Mouse (Mus musculus) brain, embryonic 14.5 days (tissue): ENCODE results near the gene Ifnar2. TPM values are rescaled to one million over a fixed set of nuclear protein-coding genes. Genes with fewer than 3 reads are reported as not detected.

Source experiments
- DNase-seq: peaks from one replicate; pipeline ENCODE4 v3.0.0-alpha.2; 2011; ENCODE audit warnings: low read depth
- CTCF ChIP-seq: fragments of 200-500 bp; IDR thresholded peaks from 2 replicates; pipeline ENCODE4 v1.5.1; 2012; ENCODE audit warnings: inconsistent platforms, mild to moderate bottlenecking, moderate library complexity, borderline replicate concordance; ENCODE audit not compliant: insufficient read depth, insufficient read length; ENCODE audit errors: extremely low read depth
- POLR2A ChIP-seq: fragments of 200-500 bp; IDR thresholded peaks from 2 replicates; pipeline ENCODE4 v1.6.1; 2012; ENCODE audit warnings: mild to moderate bottlenecking, inconsistent platforms, borderline replicate concordance; ENCODE audit not compliant: poor library complexity, insufficient read depth, insufficient read length, severe bottlenecking; ENCODE audit errors: extremely low read depth
- polyA plus RNA-seq: library from polyadenylated mRNA; depleted of rRNA; stranded (reverse); fragments of >200 nt; gene quantifications from 2 replicates; pipeline ENCODE4 v1.2.3, GENCODE M21; 2012

Ifnar2 gene
- polyA plus RNA-seq, 1 experiment, result 24.1 TPM

DNA sequence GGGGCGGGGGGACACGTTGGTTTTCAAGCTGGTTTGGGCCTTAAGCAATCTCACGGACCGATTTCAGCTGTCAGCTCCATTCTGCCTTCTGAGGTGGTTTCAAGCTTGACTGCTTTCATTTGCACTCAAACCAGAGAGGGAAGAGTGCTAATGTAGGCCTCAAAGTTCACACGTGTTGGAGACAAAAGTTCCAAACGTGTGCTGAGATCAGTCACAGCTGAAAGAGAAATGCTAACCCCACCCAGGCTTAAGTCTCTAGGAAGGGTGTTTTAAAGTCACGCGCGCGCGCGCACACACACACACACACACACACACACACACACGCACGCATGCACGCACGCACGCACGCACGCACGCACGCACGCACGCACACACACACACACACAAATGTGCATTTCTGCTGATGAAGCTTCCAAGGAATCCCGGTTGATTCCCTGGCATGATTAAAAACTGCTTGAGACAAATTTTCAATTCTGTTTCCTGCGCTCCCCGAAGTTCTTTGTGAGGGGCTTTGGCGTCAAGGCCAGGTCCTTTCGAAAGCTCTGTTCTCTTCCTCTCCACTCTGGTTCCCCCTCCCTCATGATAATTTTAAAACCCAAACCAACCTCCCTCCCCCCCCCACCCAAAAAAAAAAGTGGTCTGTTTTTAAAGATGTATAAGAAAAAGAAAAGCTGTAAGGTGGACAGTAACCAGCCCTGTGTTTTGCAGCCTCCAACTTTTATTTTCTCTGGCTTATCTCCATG lies 23.8 kb upstream of the Ifnar2 start:
- TF ChIP-seq CTCF, result no peak
- no peak for TF ChIP-seq POLR2A
- DNase-seq, result peak; percentile 48

DNA sequence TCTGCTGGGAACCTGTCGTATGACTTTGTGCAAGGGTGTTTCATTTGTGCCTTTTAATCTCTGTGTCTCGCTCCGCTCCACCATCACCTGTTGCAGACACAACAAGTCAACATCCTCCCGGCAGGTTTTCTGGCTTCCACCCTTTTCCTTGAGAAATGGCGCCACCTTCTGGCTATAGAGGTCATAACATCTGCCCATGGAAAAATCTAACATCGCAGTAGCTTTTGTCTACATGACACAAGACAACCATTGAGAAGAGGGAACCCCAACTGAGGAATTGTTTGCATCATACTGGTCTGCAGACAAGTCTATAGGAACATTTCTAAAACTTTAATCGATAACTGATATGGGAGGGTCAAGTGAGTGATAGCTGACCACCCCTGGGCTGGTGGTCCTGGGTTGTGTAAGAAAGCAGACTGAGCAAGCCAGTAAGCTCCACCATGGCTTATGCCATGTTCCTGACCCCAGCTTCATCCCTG lies 20.5 kb upstream of the Ifnar2 start:
- peak; percentile 87 for TF ChIP-seq CTCF
- no peak for TF ChIP-seq POLR2A
- peak; percentile 95 for DNase-seq

DNA sequence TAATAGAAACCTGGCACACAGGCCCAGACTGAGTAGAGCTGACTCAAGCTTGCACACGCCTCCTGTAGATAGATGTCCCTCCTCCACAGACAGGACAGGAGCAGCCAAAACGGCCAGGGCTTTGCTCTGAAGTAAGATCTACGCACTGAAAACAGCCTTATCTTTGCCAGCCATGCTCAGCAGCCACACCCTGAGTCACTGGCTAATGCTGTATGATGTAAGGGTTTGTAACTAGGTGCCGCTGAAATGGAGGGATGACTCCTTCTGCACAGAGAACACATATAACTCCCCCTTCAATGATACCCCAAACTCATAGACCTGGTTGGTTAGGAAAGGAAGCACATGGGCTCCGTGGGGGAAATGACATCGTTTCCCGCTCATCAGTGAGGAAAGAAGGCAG lies 19.8 kb upstream of the Ifnar2 start:
- no peak for TF ChIP-seq POLR2A
- TF ChIP-seq CTCF, result no peak
- DNase-seq, result no peak

DNA sequence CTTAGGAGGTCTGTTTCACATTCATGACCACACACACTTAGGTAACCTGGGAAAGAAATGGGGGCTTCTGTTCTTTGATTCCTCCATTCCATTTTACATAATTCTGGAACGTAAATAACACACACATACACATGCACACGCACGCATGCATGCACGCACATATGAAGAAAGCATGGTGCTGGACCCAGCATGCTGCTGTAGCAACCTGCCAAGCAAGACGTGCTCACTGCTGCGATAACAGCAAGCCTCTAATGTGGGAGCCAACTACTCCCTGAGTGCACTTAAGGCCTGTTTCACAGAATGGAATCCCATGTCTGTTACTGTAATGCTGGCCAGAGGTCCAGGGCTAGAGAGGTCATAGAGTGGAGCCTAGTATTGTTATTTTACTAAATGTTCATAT lies 19.4 kb upstream of the Ifnar2 start:
- TF ChIP-seq POLR2A, result no peak
- TF ChIP-seq CTCF, result no peak
- no peak for DNase-seq

DNA sequence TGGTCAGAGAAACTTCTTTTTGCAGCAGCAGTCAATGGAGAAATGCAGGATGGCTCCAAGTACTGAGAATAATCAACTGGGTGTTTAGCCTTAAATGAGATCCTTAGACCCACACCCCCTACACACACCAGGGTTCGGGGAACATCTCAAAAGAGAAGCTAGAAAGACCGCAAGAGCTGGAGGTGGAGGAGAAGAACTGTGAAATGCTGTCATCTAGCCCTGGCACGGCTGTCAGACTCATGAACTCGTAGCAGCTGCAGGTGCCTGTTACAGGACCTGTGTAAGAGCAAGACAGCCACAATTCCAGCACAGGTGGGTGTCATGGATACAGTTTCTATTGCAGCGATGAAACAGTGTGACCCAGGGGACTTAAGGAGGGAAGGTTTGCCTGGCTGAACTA lies 18.9 kb upstream of the Ifnar2 start:
- TF ChIP-seq POLR2A (no peak), CTCF (no peak)
- no peak for DNase-seq

DNA sequence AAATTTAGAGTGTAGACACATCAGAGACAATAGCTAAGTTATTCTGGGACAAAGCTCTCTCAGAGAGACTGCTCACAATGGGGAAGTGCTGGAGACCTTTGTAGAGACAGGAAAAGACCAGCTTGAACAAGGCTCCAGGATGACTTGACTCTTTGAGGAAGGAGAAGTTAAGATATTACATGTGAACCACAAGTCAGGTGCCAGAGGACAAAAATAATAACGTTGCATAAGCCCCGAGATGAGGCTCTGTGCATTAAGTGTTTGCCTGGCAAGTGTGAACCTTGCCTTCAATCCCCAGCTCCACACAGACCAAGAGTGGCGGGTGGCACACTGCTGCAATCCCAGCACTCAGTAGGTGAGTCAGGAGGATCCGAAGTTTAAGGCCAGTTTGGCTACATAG lies 18.0 kb upstream of the Ifnar2 start:
- DNase-seq, result no peak
- TF ChIP-seq POLR2A (no peak), CTCF (no peak)

DNA sequence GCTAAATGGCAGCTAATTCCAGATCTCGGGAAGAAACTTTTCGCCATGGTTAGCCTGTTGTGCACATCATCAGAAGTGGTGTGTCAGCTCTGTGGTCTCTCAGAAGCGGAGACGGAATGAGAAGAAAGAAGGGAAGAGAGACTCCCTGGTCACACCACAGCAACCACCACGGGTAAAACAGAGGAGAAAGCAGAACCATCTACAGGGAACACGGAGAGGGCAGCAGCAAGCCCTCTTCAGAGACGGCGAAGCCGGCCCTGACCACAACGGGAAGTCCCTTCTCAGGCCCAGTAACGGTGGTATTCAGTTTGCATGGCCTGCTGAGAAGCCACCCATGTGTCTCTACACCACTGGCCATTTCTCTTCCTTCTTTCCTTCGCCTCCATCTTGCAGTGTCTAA lies 17.4 kb upstream of the Ifnar2 start:
- TF ChIP-seq CTCF, result no peak
- TF ChIP-seq POLR2A, result no peak
- DNase-seq, result no peak

DNA sequence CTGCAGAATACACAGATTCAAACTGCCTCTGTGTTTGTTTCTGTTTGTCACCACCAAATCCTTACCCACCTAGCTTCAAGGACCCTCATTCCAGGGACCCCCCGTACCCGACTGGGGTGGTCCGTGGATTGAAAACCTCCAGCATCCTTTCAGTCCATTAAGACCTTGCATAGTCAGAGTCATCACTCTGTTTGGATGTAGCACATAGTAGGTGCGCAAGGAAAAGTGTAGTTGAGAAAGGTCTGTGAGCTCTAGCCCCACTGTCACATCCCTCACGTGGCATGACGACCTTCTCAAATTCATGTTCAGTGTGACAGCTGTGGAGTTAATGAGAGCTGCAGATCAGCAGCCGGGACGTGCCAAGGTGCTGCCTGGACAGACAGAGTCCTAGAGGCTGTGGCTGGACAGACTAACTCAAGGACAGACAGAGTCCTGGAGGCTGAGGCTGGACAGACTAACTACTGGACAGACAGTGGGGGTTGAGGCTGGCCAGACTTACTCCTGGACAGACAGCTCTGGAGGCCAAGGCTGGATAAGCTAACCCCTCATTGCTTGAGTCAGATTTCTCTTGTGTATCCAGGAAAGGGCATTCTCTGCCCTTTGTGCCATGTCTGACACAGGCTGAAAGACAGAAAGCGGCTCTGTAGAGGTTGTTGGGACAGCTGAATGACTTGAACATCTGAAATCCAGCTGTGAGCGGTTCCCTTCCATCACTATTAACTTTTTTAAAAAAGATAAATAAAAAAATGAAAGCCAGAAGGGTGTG lies 15.6 kb upstream of the Ifnar2 start:
- TF ChIP-seq CTCF (no peak), POLR2A (no peak)
- no peak for DNase-seq

DNA sequence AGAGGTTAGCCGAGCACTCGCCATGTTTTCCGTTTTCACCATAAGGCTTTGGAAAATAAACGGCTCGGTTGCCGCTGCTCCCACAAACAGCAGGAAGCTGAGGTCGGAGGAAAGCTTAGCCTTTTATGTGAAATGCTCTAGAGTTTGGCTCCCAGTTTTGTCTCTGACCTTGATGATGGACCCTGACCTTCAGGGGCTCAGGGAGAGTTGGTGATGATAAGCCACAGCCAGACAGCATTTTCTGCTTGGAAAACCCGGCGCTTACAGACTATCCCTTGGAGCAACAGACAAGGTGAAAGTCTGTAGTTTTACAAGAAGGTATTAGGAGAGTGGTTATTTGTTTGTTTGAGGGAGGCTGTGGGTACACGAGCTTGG lies 15.1 kb upstream of the Ifnar2 start:
- TF ChIP-seq POLR2A (no peak), CTCF (no peak)
- DNase-seq, result no peak

DNA sequence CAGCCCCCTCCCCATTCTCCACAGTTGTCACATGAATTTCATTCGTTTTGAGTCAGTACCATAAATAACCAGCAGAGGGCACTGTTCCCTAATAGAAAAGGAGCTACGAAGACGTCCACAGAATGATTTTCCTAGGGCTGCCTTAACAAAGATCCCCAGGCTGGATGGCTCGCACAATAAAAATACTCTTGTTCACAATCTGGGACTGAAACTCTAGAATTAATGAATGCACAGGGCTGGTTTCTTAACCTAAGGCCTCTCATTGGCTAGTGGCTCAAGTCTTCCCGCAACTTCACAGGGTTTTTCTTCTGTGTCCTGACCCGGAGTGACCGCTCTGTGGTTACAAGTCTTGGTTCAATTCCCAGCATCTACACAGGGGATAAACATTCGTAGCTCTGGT lies 14.0 kb upstream of the Ifnar2 start:
- peak; percentile 90 for DNase-seq
- TF ChIP-seq CTCF (peak; percentile 67; the same call in 1 of the 2 replicates), POLR2A (no peak)

DNA sequence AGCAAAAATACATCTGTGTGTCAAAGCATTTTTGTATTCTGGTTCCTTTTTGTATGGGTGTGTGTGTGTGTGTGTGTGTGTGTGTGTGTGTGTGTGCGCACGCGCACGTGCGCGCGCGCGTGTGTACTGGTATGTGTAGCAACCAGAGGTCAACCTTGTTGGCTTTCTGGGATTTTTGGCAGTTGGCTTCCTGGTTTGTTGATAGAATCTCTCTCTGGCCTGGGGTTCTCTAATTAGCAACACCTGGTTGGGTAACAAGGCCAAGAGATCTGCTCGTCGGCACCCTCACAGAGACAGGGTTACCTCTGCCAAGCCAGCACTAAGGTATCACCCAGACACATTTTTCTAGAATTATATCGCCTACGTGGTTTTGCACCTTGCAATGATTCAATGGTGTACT lies 13.1 kb upstream of the Ifnar2 start:
- no peak for TF ChIP-seq CTCF
- no peak for TF ChIP-seq POLR2A
- no peak for DNase-seq
